Comparison of ENCODE assay signal across 15 mouse cellular contexts in the genomic region with DNA sequence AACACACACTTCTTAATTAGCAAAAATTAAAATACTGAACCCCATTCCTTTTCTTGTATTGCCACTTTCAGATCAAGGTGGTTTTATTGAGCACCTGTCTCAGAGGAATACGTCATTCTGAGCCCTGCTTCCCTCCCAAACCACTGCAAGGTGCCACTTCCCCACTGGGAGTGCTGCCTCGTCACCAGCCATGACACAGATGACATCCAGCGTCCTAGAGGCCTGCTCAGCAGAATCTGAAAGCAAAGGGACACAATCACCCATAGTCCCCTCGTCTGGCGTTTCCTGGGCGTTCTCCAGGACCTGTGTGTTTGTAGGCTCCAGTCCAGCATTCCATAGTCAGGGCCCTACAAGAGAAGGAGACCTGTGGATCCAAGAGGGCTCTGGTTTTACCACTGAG. TPM values are rescaled to one million over a fixed set of nuclear protein-coding genes. Genes with fewer than 3 reads are reported as not detected.
DNase-seq lines count a peak whose midpoint lies in the region; TF ChIP-seq lines count a peak whose summit lies in the region.
"Had no signal": no experiment of that assay in that cellular context is flagged by ENCODE, and none has a peak within 500 bp of the region (broad histone marks: within the 10 kb centered on the region; RNA-seq: fewer than 3 reads in every experiment).

No protein-coding gene starts in this region.

- TF ChIP-seq CTCF in heart, adult 2 months (IDR thresholded peaks at IDR 0.05): peak; percentile 45
- TF ChIP-seq CTCF in left cerebral cortex, adult 2 months (IDR thresholded peaks at IDR 0.05): no peak

- H3K4me3 ChIP-seq in heart, adult 2 months: no peak overlapping the region
- H3K4me3 ChIP-seq in left cerebral cortex, adult 2 months: no peak overlapping the region
- H3K4me3 ChIP-seq: hindbrain, embryonic 13.5 days; limb, embryonic 12.5 days; midbrain, embryonic 10.5 days; neural tube, embryonic 13.5 days had no signal

- intact Hi-C loops in heart, adult 2 months (cut with DNase I): no loop called here
- intact Hi-C loops in heart, postnatal 36 days (cut with DNase I): no loop called here
- intact Hi-C loops in left cerebral cortex, adult 2 months (cut with DNase I): no loop called here

- TF ChIP-seq EP300 in heart, adult 2 months (IDR thresholded peaks at IDR 0.05; ENCODE audit: insufficient read depth, low read depth, low read length): no peak

- WGBS in heart, adult 2 months: 20% methylated on average over 6 of the region's 6 CpGs

- H3K9ac ChIP-seq in heart, adult 2 months (ENCODE audit: low read depth, low read length): no peak overlapping the region
- H3K9ac ChIP-seq: hindbrain, embryonic 13.5 days; limb, embryonic 12.5 days; neural tube, embryonic 13.5 days had no signal

- H3K36me3 ChIP-seq in heart, adult 2 months (ENCODE audit: control insufficient read depth, insufficient read depth, low read length): no peaks in the 10 kb centered on the region
- H3K36me3 ChIP-seq: hindbrain, embryonic 13.5 days; limb, embryonic 12.5 days; midbrain, embryonic 10.5 days; neural tube, embryonic 13.5 days had no signal

- H3K27ac ChIP-seq in heart, adult 2 months: peak overlapping the region; percentile 18
- H3K27ac ChIP-seq in left cerebral cortex, adult 2 months: no peak overlapping the region
- H3K27ac ChIP-seq: hindbrain, embryonic 13.5 days; limb, embryonic 12.5 days; midbrain, embryonic 10.5 days; neural tube, embryonic 13.5 days had no signal

- peak in 1 of 2 experiments; percentile 50 for DNase-seq in heart, adult 2 months
- DNase-seq in heart, adult 8-10 months (ENCODE audit: low spot score): no peak
- peak; percentile 81 for DNase-seq in 3134 (ENCODE audit: extremely low read depth, insufficient read length, low spot score)
- DNase-seq in Muller cell, postnatal 12 days (ENCODE audit: inconsistent ontology term): peak; percentile 79
- peak; percentile 29 to 33 for DNase-seq in heart, postnatal 36 days
- DNase-seq in left cerebral cortex, adult 2 months (ENCODE audit: extremely low spot score in 1 of 2, low spot score in 2 of 2): no peak
- DNase-seq in retina, postnatal 1 day: no peak
- no peak for DNase-seq in layer of hippocampus, postnatal 25 days (ENCODE audit: extremely low spot score in 1 of 2, low spot score in 1 of 2)
- DNase-seq: cerebellum, adult 11 months had no signal

- no peak for TF ChIP-seq POLR2A in heart, adult 2 months (IDR thresholded peaks at IDR 0.05; ENCODE audit: insufficient read depth, low read depth, low read length)

- H3K27me3 ChIP-seq in heart, adult 2 months (ENCODE audit: control insufficient read depth, insufficient read depth, low read length): no peaks in the 10 kb centered on the region
- H3K27me3 ChIP-seq: hindbrain, embryonic 13.5 days; limb, embryonic 12.5 days; neural tube, embryonic 13.5 days had no signal

- H3K4me1 ChIP-seq in heart, adult 2 months (ENCODE audit: control insufficient read depth, insufficient read depth, low read length): peaks cover 3% of the 10 kb centered on the region

- no peaks in the 10 kb centered on the region for H3K79me2 ChIP-seq in heart, adult 2 months (replicated peaks; ENCODE audit: control insufficient read depth, insufficient read depth, low read length)

RNA-seq across cellular contexts. Expression of a gene that starts 8.5 kb away (rescaled TPM):
- not detected for total RNA-seq in heart, adult 2 months (2021)
- polyA plus RNA-seq in heart, adult 2 months (2012; rRNA removed): not detected in 2 replicates
- not detected for total RNA-seq in heart, adult 8-10 months (2022)
- total RNA-seq in heart, postnatal 36 days (2021): not detected
- not detected for total RNA-seq in left cerebral cortex, adult 2 months (2021)
- not detected for total RNA-seq in layer of hippocampus, postnatal 25 days (2021)
- total RNA-seq: layer of hippocampus, adult 18-20 months had no signal
- polyA plus RNA-seq: forebrain, embryonic 16.5 days; hindbrain, embryonic 13.5 days; limb, embryonic 12.5 days; midbrain, embryonic 10.5 days; neural tube, embryonic 13.5 days had no signal

RNA-seq across cellular contexts. Expression of a gene that starts 11.0 kb away (rescaled TPM):
- 10 to 100 TPM; 58.4 to 62.5 TPM for total RNA-seq in heart, adult 2 months (2021)
- polyA plus RNA-seq in heart, adult 2 months (2012; rRNA removed): 13.8 and 38.2 TPM in 2 replicates
- 10 to 100 TPM; 55.7 to 68.2 (median 59.4) TPM for total RNA-seq in heart, adult 8-10 months (2022)
- 10 to 100 TPM; 60.5 to 71.4 TPM for total RNA-seq in heart, postnatal 36 days (2021)
- 10 to 100 TPM; 31.0 to 35.9 TPM for total RNA-seq in left cerebral cortex, adult 2 months (2021)
- total RNA-seq in layer of hippocampus, postnatal 25 days (2021): 10 to 100 TPM; 38.0 to 40.9 TPM

Comparison
In these comparisons a context has a peak if more than half of its experiments do, and no peak if none do; other contexts are left out.
1. DNase-seq: peak in 3134 (single experiment), Muller cell, postnatal 12 days (single experiment) and heart, postnatal 36 days (2 of 2); none in heart, adult 8-10 months (single experiment), left cerebral cortex, adult 2 months (0 of 2), retina, postnatal 1 day (single experiment) and layer of hippocampus, postnatal 25 days (0 of 2).